Comparison of ENCODE assay signal across 33 mouse cellular contexts in the genomic region with DNA sequence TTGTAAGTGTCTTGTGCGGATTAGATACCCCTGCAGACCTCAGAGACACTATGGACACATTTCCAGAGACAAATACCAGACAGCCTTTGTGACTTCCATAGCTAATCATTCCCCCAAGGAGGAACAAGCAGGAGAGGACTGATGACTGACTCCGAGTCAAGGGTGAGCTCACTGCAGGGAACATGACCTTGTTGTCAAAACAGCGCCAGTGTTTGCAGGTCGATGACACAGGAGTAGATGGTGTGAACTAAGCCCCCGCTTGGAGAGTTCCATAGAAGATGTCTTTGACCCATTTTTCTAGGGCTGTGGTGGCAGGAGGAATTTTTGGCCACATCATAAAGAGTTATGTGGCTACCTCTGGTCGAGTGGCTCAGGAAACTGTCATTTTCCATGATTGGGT. TPM values are rescaled to one million over a fixed set of nuclear protein-coding genes. Genes with fewer than 3 reads are reported as not detected.
A peak's percentile ranks its signal among the peaks of the same experiment; 100 is the strongest.
DNase-seq lines count a peak whose midpoint lies in the region; TF ChIP-seq lines count a peak whose summit lies in the region.
"Had no signal": no experiment of that assay in that cellular context is flagged by ENCODE, and none has a peak within 500 bp of the region (broad histone marks: within the 10 kb centered on the region; RNA-seq: fewer than 3 reads in every experiment).

No protein-coding gene starts in this region.

- TF ChIP-seq POLR2A in testis, adult 2 months (IDR thresholded peaks at IDR 0.05; ENCODE audit: control insufficient read depth, low read depth, low read length), result no peak

- TF ChIP-seq CTCF in testis, adult 2 months (IDR thresholded peaks at IDR 0.05; ENCODE audit: control insufficient read depth, insufficient read depth, insufficient replicate concordance, low read depth, low read length), result no peak

- no peaks in the 10 kb centered on the region for H3K36me3 ChIP-seq in testis, adult 2 months (ENCODE audit: control insufficient read depth, insufficient read depth, low read length)
- H3K36me3 ChIP-seq: embryonic facial prominence, embryonic 12.5 days; embryonic facial prominence, embryonic 15.5 days; heart, embryonic 12.5 days; heart, embryonic 15.5 days; hindbrain, embryonic 10.5 days; hindbrain, embryonic 13.5 days; intestine, embryonic 15.5 days had no signal

- H3K27me3 ChIP-seq in testis, adult 2 months (ENCODE audit: control insufficient read depth, insufficient read depth, low read length), result no peaks in the 10 kb centered on the region
- H3K27me3 ChIP-seq: embryonic facial prominence, embryonic 12.5 days; heart, embryonic 12.5 days; heart, embryonic 15.5 days; hindbrain, embryonic 13.5 days; intestine, embryonic 15.5 days had no signal

- H3K4me1 ChIP-seq in testis, adult 2 months (ENCODE audit: control insufficient read depth, insufficient read depth, low read length), result no peaks in the 10 kb centered on the region
- H3K4me1 ChIP-seq: embryonic facial prominence, embryonic 12.5 days; heart, embryonic 15.5 days; hindbrain, embryonic 10.5 days; hindbrain, embryonic 13.5 days; intestine, embryonic 15.5 days had no signal

- H3K4me3 ChIP-seq in testis, adult 2 months (ENCODE audit: control insufficient read depth, low read depth, low read length), result peak overlapping the region; percentile 8; the same call in 1 of the 2 replicates
- H3K4me3 ChIP-seq: embryonic facial prominence, embryonic 12.5 days; embryonic facial prominence, embryonic 15.5 days; gastrocnemius, adult 2 months; heart, embryonic 12.5 days; heart, embryonic 15.5 days; hindbrain, embryonic 10.5 days; hindbrain, embryonic 13.5 days; intestine, embryonic 15.5 days had no signal

- no peak overlapping the region for H3K27ac ChIP-seq in testis, adult 2 months (ENCODE audit: control insufficient read depth, insufficient read depth, low read depth, low read length)
- H3K27ac ChIP-seq: embryonic facial prominence, embryonic 12.5 days; embryonic facial prominence, embryonic 15.5 days; heart, embryonic 15.5 days; hindbrain, embryonic 10.5 days; hindbrain, embryonic 13.5 days; intestine, embryonic 15.5 days had no signal

- DNase-seq in adrenal gland, adult 2 months, result peak; percentile 63
- DNase-seq in adrenal gland, postnatal 4 days (ENCODE audit: low spot score in 2 of 2), result no peak
- no peak for DNase-seq in testis, postnatal 10 days (ENCODE audit: low spot score)
- peak; percentile 12 for DNase-seq in naive thymus-derived CD4-positive, alpha-beta T cell, adult 2 months (ENCODE audit: low read depth)
- DNase-seq in embryo, embryonic 11 days, result no peak
- DNase-seq: B cell, adult 2 months; cerebellum, adult 11-12 months; cerebellum, adult 8-10 months; cerebellum, postnatal 10 days; forebrain, postnatal 0 days; gastrocnemius, adult 2 months; gastrocnemius, postnatal 14 days; heart, adult 11 months; heart, postnatal 10 days; heart, postnatal 36 days; kidney, adult 11 months; kidney, adult 8-10 months had no signal

RNA-seq across cellular contexts. Expression of gene Csf2, which starts 33.4 kb away (rescaled TPM):
- total RNA-seq in adrenal gland, adult 2 months (2021), result not detected
- polyA plus RNA-seq in adrenal gland, adult 2 months (2012; rRNA removed), result not detected in 2 replicates
- not detected for total RNA-seq in adrenal gland, postnatal 4 days (2021)
- polyA plus RNA-seq in testis, adult 2 months (2012; rRNA removed), result not detected in 2 replicates
- total RNA-seq: forebrain, postnatal 0 days; gastrocnemius, adult 2 months; gastrocnemius, postnatal 14 days; gastrocnemius, postnatal 4 days; heart, postnatal 10 days; heart, postnatal 36 days; MEL had no signal
- polyA plus RNA-seq: brain, embryonic 14.5 days; embryonic facial prominence, embryonic 12.5 days; embryonic facial prominence, embryonic 15.5 days; forebrain, embryonic 11.5 days; forebrain, embryonic 14.5 days; forebrain, postnatal 0 days; frontal cortex, adult 2 months; heart, embryonic 12.5 days; heart, embryonic 15.5 days; hindbrain, embryonic 10.5 days; hindbrain, embryonic 13.5 days; hindbrain, embryonic 16.5 days had no signal

RNA-seq across cellular contexts. Expression of gene Il3, which starts 51.0 kb away (rescaled TPM):
- total RNA-seq in adrenal gland, adult 2 months (2021), result not detected
- not detected in 2 replicates for polyA plus RNA-seq in adrenal gland, adult 2 months (2012; rRNA removed)
- not detected for total RNA-seq in adrenal gland, postnatal 4 days (2021)
- polyA plus RNA-seq in testis, adult 2 months (2012; rRNA removed), result not detected in 2 replicates
- total RNA-seq: forebrain, postnatal 0 days; gastrocnemius, adult 2 months; gastrocnemius, postnatal 14 days; gastrocnemius, postnatal 4 days; heart, postnatal 10 days; heart, postnatal 36 days; MEL had no signal
- polyA plus RNA-seq: activated CD4-positive, CD25-positive, alpha-beta regulatory T cell, adult 4 months; brain, embryonic 14.5 days; embryonic facial prominence, embryonic 12.5 days; embryonic facial prominence, embryonic 15.5 days; forebrain, embryonic 11.5 days; forebrain, embryonic 14.5 days; forebrain, postnatal 0 days; frontal cortex, adult 2 months; heart, embryonic 12.5 days; heart, embryonic 15.5 days; hindbrain, embryonic 10.5 days; hindbrain, embryonic 13.5 days; hindbrain, embryonic 16.5 days; intestine, embryonic 15.5 days had no signal

Comparison
In these comparisons a context has a peak if more than half of its experiments do, and no peak if none do; other contexts are left out.
1. DNase-seq: peak in adrenal gland, adult 2 months (single experiment) and naive thymus-derived CD4-positive, alpha-beta T cell, adult 2 months (single experiment); none in adrenal gland, postnatal 4 days (0 of 2), testis, postnatal 10 days (single experiment) and embryo, embryonic 11 days (single experiment).